Mouse (Mus musculus) right cerebral cortex, postnatal 36 days (tissue): ENCODE results near the gene Ubald2.
"Not testable (repeated sequence)": the region's sequence is repeated elsewhere in the genome, so short reads cannot be mapped to it uniquely, and the experiment has no call there.

ENCODE experiments used
- DNase-seq, 2 experiments: peaks; one replicate each; pipeline ENCODE4 v3.0.0; 2022; ENCODE audit warnings: low spot score in 2 of 2, mixed read lengths in 1 of 2

Gene Ubald2

GRCm38 (mm10) chr11:116416196-116416943, 17.5 kb upstream of the Ubald2 start:
- no peak for DNase-seq

GRCm38 (mm10) chr11:116417054-116417453, 16.8 kb upstream of the Ubald2 start:
- DNase-seq, result no peak

GRCm38 (mm10) chr11:116418194-116418840, 15.6 kb upstream of the Ubald2 start:
- no peak for DNase-seq

GRCm38 (mm10) chr11:116418841-116419462, 14.9 kb upstream of the Ubald2 start:
- no peak for DNase-seq

- DNase-seq, result no peak
Measured at GRCm38 (mm10) chr11:116421102-116421501, 12.8 kb upstream of the Ubald2 start.

- no peak for DNase-seq
Measured at GRCm38 (mm10) chr11:116422562-116422961, 11.3 kb upstream of the Ubald2 start.

- DNase-seq, result no peak
Measured at GRCm38 (mm10) chr11:116423214-116423613, 10.7 kb upstream of the Ubald2 start.

- DNase-seq, result no peak
Measured at GRCm38 (mm10) chr11:116423782-116424620, 9.9 kb upstream of the Ubald2 start.

GRCm38 (mm10) chr11:116424621-116425407, 9.1 kb upstream of the Ubald2 start:
- DNase-seq, result no peak

GRCm38 (mm10) chr11:116426328-116426727, 7.6 kb upstream of the Ubald2 start:
- DNase-seq, result not testable (repeated sequence)

- no peak for DNase-seq
Measured at GRCm38 (mm10) chr11:116426852-116427575, 6.9 kb upstream of the Ubald2 start.

GRCm38 (mm10) chr11:116428872-116429859, 4.7 kb upstream of the Ubald2 start:
- no peak for DNase-seq

GRCm38 (mm10) chr11:116429862-116430613, 3.9 kb upstream of the Ubald2 start:
- no peak for DNase-seq

- DNase-seq, result no peak
Measured at GRCm38 (mm10) chr11:116430723-116431427, 3.0 kb upstream of the Ubald2 start.

GRCm38 (mm10) chr11:116431428-116432077, 2.3 kb upstream of the Ubald2 start:
- DNase-seq, result no peak

GRCm38 (mm10) chr11:116432127-116432526, 1.8 kb upstream of the Ubald2 start:
- no peak for DNase-seq
